Mouse (Mus musculus) hematopoietic stem cell, adult 5-6 weeks (primary cell): Measurements from ENCODE around the gene Pcnx3. TPM values are rescaled to one million over a fixed set of nuclear protein-coding genes. Genes with fewer than 3 reads are reported as not detected.

Experiments used
- ATAC-seq, 2 experiments: fragments of 125-278 bp in 1 of 2; replicated peaks in 1 of 2; 2 replicates each; pipeline ENCODE4 v1.8.0; 2016 to 2017; ENCODE audit warnings: inconsistent platforms in 2 of 2, mild to moderate bottlenecking in 2 of 2, moderate number of reproducible peaks in 2 of 2, low read depth in 1 of 2, moderate TSS enrichment in 1 of 2; ENCODE audit not compliant: low FRiP score in 2 of 2, poor library complexity in 2 of 2, severe bottlenecking in 2 of 2, insufficient read depth in 1 of 2, low TSS enrichment in 1 of 2
- total RNA-seq: library from RNA; stranded (forward); fragments of 172-1452, 232-1000 nt; gene quantifications from 2 replicates; pipeline ENCODE4 v1.2.3, GENCODE M21; 2017

Pcnx3 gene
- total RNA-seq, 1 experiment from 2014 or later = 21.2 TPM

GRCm38 (mm10) chr19:5654720-5655298 lies 33.9 kb downstream of the Pcnx3 start:
- ATAC-seq = no peak

GRCm38 (mm10) chr19:5653969-5654719 lies 34.6 kb downstream of the Pcnx3 start:
- ATAC-seq = no peak

GRCm38 (mm10) chr19:5652570-5652969 lies 36.1 kb downstream of the Pcnx3 start:
- no peak for ATAC-seq

GRCm38 (mm10) chr19:5651502-5652274 lies 37.0 kb downstream of the Pcnx3 start:
- no peak for ATAC-seq

GRCm38 (mm10) chr19:5649298-5649741 lies 39.4 kb downstream of the Pcnx3 start:
- peak; percentile 25 to 56; a peak in 2 of 4 replicates for ATAC-seq

- ATAC-seq = peak; percentile 81 to 95
Measured at GRCm38 (mm10) chr19:5648401-5649297, 40.1 kb downstream of the Pcnx3 start.

GRCm38 (mm10) chr19:5647791-5648190 lies 40.9 kb downstream of the Pcnx3 start:
- no peak for ATAC-seq

- no peak for ATAC-seq
Measured at GRCm38 (mm10) chr19:5646731-5647330, 41.9 kb downstream of the Pcnx3 start.

- no peak for ATAC-seq
Measured at GRCm38 (mm10) chr19:5645280-5645679, 43.4 kb downstream of the Pcnx3 start.

- ATAC-seq = no peak
Measured at GRCm38 (mm10) chr19:5641641-5642040, 47.1 kb downstream of the Pcnx3 start.

GRCm38 (mm10) chr19:5641021-5641420 lies 47.7 kb downstream of the Pcnx3 start:
- no peak for ATAC-seq

- ATAC-seq = no peak
Measured at GRCm38 (mm10) chr19:5640339-5640738, 48.4 kb downstream of the Pcnx3 start.

- no peak for ATAC-seq
Measured at GRCm38 (mm10) chr19:5638416-5639005, 50.2 kb downstream of the Pcnx3 start.

- peak; percentile 84 to 89 for ATAC-seq
Measured at GRCm38 (mm10) chr19:5637069-5638047, 51.4 kb downstream of the Pcnx3 start, which contains the start of gene Rela. Rela (plus strand) TSS chr19:5637483.

- ATAC-seq = peak in 1 of 2 experiments; percentile 16; a peak in 1 of 4 replicates
Measured at GRCm38 (mm10) chr19:5636571-5637041, 52.1 kb downstream of the Pcnx3 start.
